Mouse (Mus musculus) MEL (cell line): ENCODE data around the gene Mgat5. TPM values are rescaled to one million over a fixed set of nuclear protein-coding genes. Genes with fewer than 3 reads are reported as not detected.

ENCODE experiments used
- DNase-seq: peaks from one replicate; pipeline ENCODE4 v3.0.0; 2011; ENCODE audit warnings: low read depth, low spot score
- H3K27ac ChIP-seq: 2 replicates; pipeline ENCODE4 v1.5.1; 2012; ENCODE audit warnings: low read depth, mild to moderate bottlenecking, control low read depth, low read length, moderate library complexity; ENCODE audit not compliant: control insufficient read depth
- H3K27me3 ChIP-seq, 2 experiments: fragments of 150-350 bp in 1 of 2; sonication (generic) in 1 of 2; 2 replicates each; pipeline ENCODE4 v1.6.1; 2012; ENCODE audit warnings: low read length in 2 of 2, mild to moderate bottlenecking in 2 of 2, improper control_type of control experiment in 1 of 2, moderate library complexity in 1 of 2; ENCODE audit not compliant: insufficient read depth in 2 of 2, control insufficient read depth in 1 of 2
- H3K36me3 ChIP-seq, 2 experiments: 2 replicates each; pipeline ENCODE4 v1.6.1; 2012 to 2014; ENCODE audit warnings: low read length in 2 of 2, improper control_type of control experiment in 1 of 2, inconsistent platforms in 1 of 2, mild to moderate bottlenecking in 1 of 2; ENCODE audit not compliant: insufficient read depth in 2 of 2, control insufficient read depth in 1 of 2
- H3K4me1 ChIP-seq, 2 experiments: fragments of 150-350 bp in 1 of 2; sonication (generic) in 1 of 2; 2 replicates each; pipeline ENCODE4 v1.6.1; 2012; ENCODE audit warnings: low read length in 2 of 2, improper control_type of control experiment in 1 of 2, mild to moderate bottlenecking in 1 of 2; ENCODE audit not compliant: insufficient read depth in 2 of 2, control insufficient read depth in 1 of 2
- H3K4me3 ChIP-seq, 2 experiments: fragments of 150-350 bp in 1 of 2; sonication (generic) in 1 of 2; 2 replicates each; pipeline ENCODE4 v1.5.1; 2012; ENCODE audit warnings: low read depth in 2 of 2, low read length in 2 of 2, mild to moderate bottlenecking in 2 of 2, moderate library complexity in 2 of 2, control low read depth in 1 of 2, improper control_type of control experiment in 1 of 2; ENCODE audit not compliant: control insufficient read depth in 1 of 2, insufficient read depth in 1 of 2
- H3K79me2 ChIP-seq: 2 replicates; pipeline ENCODE4 v1.6.1; 2012; ENCODE audit warnings: mild to moderate bottlenecking, low read length, moderate library complexity; ENCODE audit not compliant: control insufficient read depth, poor library complexity, insufficient read depth
- H3K9ac ChIP-seq: 2 replicates; pipeline ENCODE4 v1.6.1; 2012; ENCODE audit warnings: low read depth, mild to moderate bottlenecking, control low read depth, low read length, moderate library complexity; ENCODE audit not compliant: control insufficient read depth, poor library complexity, severe bottlenecking
- H3K9me3 ChIP-seq: fragments of 150-350 bp; sonication (generic); replicated peaks from 2 replicates; pipeline ENCODE4 v1.6.1; 2012; ENCODE audit warnings: mild to moderate bottlenecking, low read length, improper control_type of control experiment, moderate library complexity; ENCODE audit not compliant: insufficient read depth
- CHD2 ChIP-seq: IDR thresholded peaks from 2 replicates; pipeline ENCODE4 v1.6.1; 2011; ENCODE audit warnings: low read length, improper control_type of control experiment
- CTCF ChIP-seq, 3 experiments: IDR thresholded peaks in 2 of 3; conservative IDR thresholded peaks in 1 of 3; 2 replicates each; pipeline ENCODE4 v1.5.1; 2011 to 2012; ENCODE audit warnings: low read length in 3 of 3, low read depth in 2 of 3, mild to moderate bottlenecking in 2 of 3, improper control_type of control experiment in 1 of 3, inconsistent platforms in 1 of 3, mixed read lengths in 1 of 3, moderate library complexity in 1 of 3; ENCODE audit not compliant: control insufficient read depth in 1 of 3, insufficient read depth in 1 of 3, poor library complexity in 1 of 3, severe bottlenecking in 1 of 3
- ELF1 ChIP-seq: IDR thresholded peaks from 2 replicates; pipeline ENCODE4 v1.6.1; 2014; ENCODE audit warnings: low read depth, mild to moderate bottlenecking, inconsistent platforms, low read length, improper control_type of control experiment, moderate library complexity
- ETS1 ChIP-seq: IDR thresholded peaks from 2 replicates; pipeline ENCODE4 v1.6.1; 2012; ENCODE audit warnings: low read depth, mild to moderate bottlenecking, inconsistent platforms, low read length, improper control_type of control experiment, moderate library complexity
- GATA1 ChIP-seq: IDR thresholded peaks from 2 replicates; pipeline ENCODE4 v1.6.1; 2011; ENCODE audit warnings: low read depth, low read length, improper control_type of control experiment
- HCFC1 ChIP-seq: IDR thresholded peaks from 2 replicates; pipeline ENCODE4 v1.6.1; 2012; ENCODE audit warnings: low read depth, mild to moderate bottlenecking, inconsistent platforms, low read length, improper control_type of control experiment, moderate library complexity
- JUND ChIP-seq: IDR thresholded peaks from 2 replicates; pipeline ENCODE4 v1.6.1; 2011; ENCODE audit warnings: low read depth, mild to moderate bottlenecking, improper control_type of control experiment, low read length
- KAT2A ChIP-seq: conservative IDR thresholded peaks from 2 replicates; pipeline ENCODE4 v1.6.1; 2012; ENCODE audit warnings: low read depth, low read length, improper control_type of control experiment, inconsistent platforms
- MAZ ChIP-seq: IDR thresholded peaks from 2 replicates; pipeline ENCODE4 v1.6.1; 2012; ENCODE audit warnings: low read depth, mild to moderate bottlenecking, inconsistent platforms, low read length, improper control_type of control experiment
- MXI1 ChIP-seq: IDR thresholded peaks from 2 replicates; pipeline ENCODE4 v1.6.1; 2011; ENCODE audit warnings: mild to moderate bottlenecking, low read depth, low read length, improper control_type of control experiment
- MYC ChIP-seq: IDR thresholded peaks from 2 replicates; pipeline ENCODE4 v1.6.1; 2011; ENCODE audit warnings: low read depth, mild to moderate bottlenecking, low read length, improper control_type of control experiment, moderate library complexity
- NRF1 ChIP-seq: IDR thresholded peaks from 2 replicates; pipeline ENCODE4 v1.6.1; 2014; ENCODE audit warnings: low read depth, mild to moderate bottlenecking, inconsistent platforms, low read length, improper control_type of control experiment, moderate library complexity; ENCODE audit not compliant: poor library complexity, insufficient read depth, severe bottlenecking
- POLR2A ChIP-seq, 2 experiments: IDR thresholded peaks; 2 replicates each; pipeline ENCODE4 v1.6.1; 2011 to 2012; ENCODE audit warnings: low read length in 2 of 2, mild to moderate bottlenecking in 2 of 2, control low read depth in 1 of 2, improper control_type of control experiment in 1 of 2, low read depth in 1 of 2, moderate library complexity in 1 of 2; ENCODE audit not compliant: control insufficient read depth in 1 of 2, insufficient read depth in 1 of 2, poor library complexity in 1 of 2
- POLR2AphosphoS2 ChIP-seq: IDR thresholded peaks from 2 replicates; pipeline ENCODE4 v1.6.1; 2011; ENCODE audit warnings: low read length, improper control_type of control experiment
- RAD21 ChIP-seq: IDR thresholded peaks from 2 replicates; pipeline ENCODE4 v1.6.1; 2011; ENCODE audit warnings: mild to moderate bottlenecking, low read depth, low read length, improper control_type of control experiment
- TAL1 ChIP-seq: IDR thresholded peaks from 2 replicates; pipeline ENCODE4 v1.6.1; 2012; ENCODE audit warnings: mild to moderate bottlenecking, inconsistent platforms, low read length, moderate library complexity, mixed read lengths
- UBTF ChIP-seq: IDR thresholded peaks from 2 replicates; pipeline ENCODE4 v1.6.1; 2012; ENCODE audit warnings: low read depth, mild to moderate bottlenecking, inconsistent platforms, low read length, improper control_type of control experiment, moderate library complexity, borderline replicate concordance; ENCODE audit not compliant: insufficient read depth
- USF2 ChIP-seq, 2 experiments: IDR thresholded peaks; 2 replicates each; pipeline ENCODE4 v1.6.1; 2011 to 2012; ENCODE audit warnings: improper control_type of control experiment in 2 of 2, low read length in 2 of 2, borderline replicate concordance in 1 of 2, inconsistent platforms in 1 of 2, low read depth in 1 of 2, mild to moderate bottlenecking in 1 of 2; ENCODE audit not compliant: insufficient read depth in 1 of 2
- ZC3H11A ChIP-seq: IDR thresholded peaks from 2 replicates; pipeline ENCODE4 v1.6.1; 2012; ENCODE audit warnings: low read depth, mild to moderate bottlenecking, inconsistent platforms, low read length, improper control_type of control experiment
- ZKSCAN1 ChIP-seq: IDR thresholded peaks from 2 replicates; pipeline ENCODE4 v1.6.1; 2012; ENCODE audit warnings: low read depth, mild to moderate bottlenecking, inconsistent platforms, low read length, improper control_type of control experiment, moderate library complexity
- ZMIZ1 ChIP-seq: IDR thresholded peaks from 2 replicates; pipeline ENCODE4 v1.6.1; 2012; ENCODE audit warnings: low read depth, mild to moderate bottlenecking, inconsistent platforms, low read length, improper control_type of control experiment, moderate library complexity
- polyA plus RNA-seq, 2 experiments: library from polyadenylated mRNA; stranded (reverse) in 1 of 2; unstranded in 1 of 2; fragments of >175 nt in 1 of 2; fragments of >200 nt in 1 of 2; gene quantifications; 2 replicates each; pipeline versions ENCODE4 v1.2.1 to v1.2.4; 2012; ENCODE audit warnings: low replicate concordance in 2 of 2, low read depth in 1 of 2; ENCODE audit not compliant: insufficient read length in 2 of 2, insufficient read depth in 1 of 2, missing spikeins in 1 of 2
- total RNA-seq: library from RNA; depleted of rRNA; stranded (reverse); fragments of 300-350 nt; gene quantifications from 2 replicates; pipeline ENCODE4 v1.2.3, GENCODE M21; 2012

The Mgat5 gene
- total and polyA plus RNA-seq, 3 experiments: 6.9 to 9.5 TPM; not detected in 1

DNA sequence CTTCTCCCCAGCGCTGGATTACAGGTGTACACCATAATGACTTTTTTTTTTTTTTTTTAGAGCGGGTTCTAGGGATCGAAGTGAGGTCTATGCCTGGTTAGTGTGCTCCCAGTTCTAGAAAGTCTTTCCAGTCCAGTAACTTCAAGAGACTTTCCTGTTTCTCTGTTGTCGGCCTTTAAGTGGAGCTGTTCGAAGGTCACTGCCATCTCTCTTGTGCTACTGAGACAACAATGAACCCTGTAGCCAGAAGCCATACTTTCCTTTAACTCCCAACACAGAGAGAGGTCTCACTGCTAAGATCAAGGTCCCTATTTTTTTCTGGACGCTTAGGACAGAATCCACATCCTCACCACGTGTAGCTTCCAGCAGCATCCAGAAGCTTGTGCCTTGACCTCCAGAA lies 13.4 kb downstream of the Mgat5 start:
- peaks cover 2 to 11% of the 10 kb centered on the region in 2 experiments for H3K4me1 ChIP-seq
- no peaks in the 10 kb centered on the region for H3K9me3 ChIP-seq
- peaks cover 0 to 6% of the 10 kb centered on the region in 2 experiments; a peak in 2 of 4 replicates for H3K36me3 ChIP-seq
- no peak for DNase-seq
- peaks cover 12% of the 10 kb centered on the region; the same call in 1 of the 2 replicates for H3K79me2 ChIP-seq
- no peak overlapping the region for H3K9ac ChIP-seq
- no peak overlapping the region for H3K4me3 ChIP-seq
- no peaks in the 10 kb centered on the region for H3K27me3 ChIP-seq
- no peak for TF ChIP-seq UBTF
- TF ChIP-seq, all 39 proteins: peak for 0
- H3K27ac ChIP-seq: no peak overlapping the region

- H3K27ac ChIP-seq: no peak overlapping the region
- TF ChIP-seq HCFC1 (no peak), ZKSCAN1 (no peak), MXI1 (no peak)
- H3K36me3 ChIP-seq: peaks cover 0 to 6% of the 10 kb centered on the region in 2 experiments; a peak in 2 of 4 replicates
Measured at GRCm38 (mm10) chr1:127219161-127219560, 14.3 kb downstream of the Mgat5 start.

GRCm38 (mm10) chr1:127219621-127220020 lies 14.8 kb downstream of the Mgat5 start:
- DNase-seq: no peak
- peaks cover 7% of the 10 kb centered on the region; the same call in 1 of the 2 replicates for H3K79me2 ChIP-seq
- no peak overlapping the region for H3K9ac ChIP-seq
- H3K27ac ChIP-seq: no peak overlapping the region
- H3K36me3 ChIP-seq: peaks cover 0 to 6% of the 10 kb centered on the region in 2 experiments; a peak in 2 of 4 replicates
- peaks cover 2 to 11% of the 10 kb centered on the region in 2 experiments for H3K4me1 ChIP-seq
- no peak overlapping the region for H3K4me3 ChIP-seq
- TF ChIP-seq USF2 (IDR thresholded peaks at IDR 0.05; ENCODE audit: borderline replicate concordance in 1 of 2, insufficient read depth in 1 of 2, low read depth in 1 of 2, low read length in 2 of 2): no peak
- no peak for TF ChIP-seq ZC3H11A
- no peak for TF ChIP-seq NRF1
- no peak for TF ChIP-seq ZMIZ1
- no peak for TF ChIP-seq KAT2A
- no peak for TF ChIP-seq TAL1
- no peak for TF ChIP-seq CHD2
- no peak for TF ChIP-seq GATA1
- no peak for TF ChIP-seq MAZ
- no peak for TF ChIP-seq ELF1
- no peak for TF ChIP-seq JUND
- no peak for TF ChIP-seq ETS1
- TF ChIP-seq POLR2AphosphoS2: no peak
- TF ChIP-seq RAD21: no peak
- TF ChIP-seq POLR2A (IDR thresholded peaks at IDR 0.05; ENCODE audit: control insufficient read depth in 1 of 2, insufficient read depth in 1 of 2, low read depth in 1 of 2, low read length in 2 of 2, poor library complexity in 1 of 2): no peak
- no peak for TF ChIP-seq MYC
- no peak for TF ChIP-seq CTCF (IDR thresholded peaks at IDR 0.05 in 2 of 3, conservative IDR thresholded peaks at IDR 0.05 in 1 of 3; ENCODE audit: control insufficient read depth in 1 of 3, insufficient read depth in 1 of 3, low read depth in 2 of 3, low read length in 3 of 3, poor library complexity in 1 of 3, severe bottlenecking in 1 of 3)
- H3K27me3 ChIP-seq: no peaks in the 10 kb centered on the region
- no peaks in the 10 kb centered on the region for H3K9me3 ChIP-seq

More at GRCm38 (mm10) chr1:127219161-127219560, 14.3 kb downstream of the Mgat5 start:
- Histone ChIP-seq H3K27me3 (no peaks in the 10 kb centered on the region), H3K9me3 (no peaks in the 10 kb centered on the region), H3K4me3 (no peak overlapping the region), H3K79me2 (peaks cover 10% of the 10 kb centered on the region; the same call in 1 of the 2 replicates), H3K9ac (no peak overlapping the region), H3K4me1 (peaks cover 2 to 11% of the 10 kb centered on the region in 2 experiments)
- DNase-seq: no peak
